Mouse (Mus musculus): ENCODE data around the gene Rrm2. TPM values are rescaled to one million over a fixed set of nuclear protein-coding genes. Genes with fewer than 3 reads are reported as not detected.
"Not testable (repeated sequence)": the region's sequence is repeated elsewhere in the genome, so short reads cannot be mapped to it uniquely, and the experiment has no call there.

Rrm2 gene
- polyA plus RNA-seq, 1 experiment = 54.8 TPM

GRCm38 (mm10) chr12:24683461-24683860 lies 24.6 kb upstream of the Rrm2 start:
- no peaks in the 10 kb centered on the region for H3K4me1 ChIP-seq (ENCODE audit: control insufficient read depth, insufficient read depth, low read length)
- no peak overlapping the region for H3K4me3 ChIP-seq (ENCODE audit: insufficient read depth, low read length)
- H3K27ac ChIP-seq (ENCODE audit: insufficient read depth, low read depth, low read length) = no peak overlapping the region
- TF ChIP-seq CTCF (IDR thresholded peaks at IDR 0.05; ENCODE audit: low read depth, low read length) (no peak), POLR2A (IDR thresholded peaks at IDR 0.05; ENCODE audit: borderline replicate concordance, low read depth, low read length) (no peak)

- TF ChIP-seq CTCF (IDR thresholded peaks at IDR 0.05; ENCODE audit: low read depth, low read length) (no peak), POLR2A (IDR thresholded peaks at IDR 0.05; ENCODE audit: borderline replicate concordance, low read depth, low read length) (no peak)
- Histone ChIP-seq H3K4me1 (ENCODE audit: control insufficient read depth, insufficient read depth, low read length) (no peaks in the 10 kb centered on the region), H3K4me3 (ENCODE audit: insufficient read depth, low read length) (no peak overlapping the region), H3K27ac (ENCODE audit: insufficient read depth, low read depth, low read length) (no peak overlapping the region)
Observed at GRCm38 (mm10) chr12:24686038-24686695, 21.9 kb upstream of the Rrm2 start.

GRCm38 (mm10) chr12:24686696-24687346 lies 21.2 kb upstream of the Rrm2 start:
- TF ChIP-seq CTCF (IDR thresholded peaks at IDR 0.05; ENCODE audit: low read depth, low read length) = no peak
- TF ChIP-seq POLR2A (IDR thresholded peaks at IDR 0.05; ENCODE audit: borderline replicate concordance, low read depth, low read length) = no peak
- H3K4me3 ChIP-seq (ENCODE audit: insufficient read depth, low read length) = no peak overlapping the region
- H3K27ac ChIP-seq (ENCODE audit: insufficient read depth, low read depth, low read length) = no peak overlapping the region
- no peaks in the 10 kb centered on the region for H3K4me1 ChIP-seq (ENCODE audit: control insufficient read depth, insufficient read depth, low read length)

GRCm38 (mm10) chr12:24690351-24690750 lies 17.7 kb upstream of the Rrm2 start:
- no peak for TF ChIP-seq CTCF (IDR thresholded peaks at IDR 0.05; ENCODE audit: low read depth, low read length)
- no peak for TF ChIP-seq POLR2A (IDR thresholded peaks at IDR 0.05; ENCODE audit: borderline replicate concordance, low read depth, low read length)
- Histone ChIP-seq H3K27ac (ENCODE audit: insufficient read depth, low read depth, low read length) (no peak overlapping the region), H3K4me1 (ENCODE audit: control insufficient read depth, insufficient read depth, low read length) (no peaks in the 10 kb centered on the region), H3K4me3 (ENCODE audit: insufficient read depth, low read length) (no peak overlapping the region)

- peak; percentile 87 for TF ChIP-seq CTCF (IDR thresholded peaks at IDR 0.05; ENCODE audit: low read depth, low read length)
- TF ChIP-seq POLR2A (IDR thresholded peaks at IDR 0.05; ENCODE audit: borderline replicate concordance, low read depth, low read length) = no peak
- no peaks in the 10 kb centered on the region for H3K4me1 ChIP-seq (ENCODE audit: control insufficient read depth, insufficient read depth, low read length)
- H3K27ac ChIP-seq (ENCODE audit: insufficient read depth, low read depth, low read length) = no peak overlapping the region
- no peak overlapping the region for H3K4me3 ChIP-seq (ENCODE audit: insufficient read depth, low read length)
Observed at GRCm38 (mm10) chr12:24696500-24697483, 11.2 kb upstream of the Rrm2 start.

GRCm38 (mm10) chr12:24697484-24698204 lies 10.4 kb upstream of the Rrm2 start:
- TF ChIP-seq CTCF (IDR thresholded peaks at IDR 0.05; ENCODE audit: low read depth, low read length) (no peak), POLR2A (IDR thresholded peaks at IDR 0.05; ENCODE audit: borderline replicate concordance, low read depth, low read length) (no peak)
- Histone ChIP-seq H3K4me3 (ENCODE audit: insufficient read depth, low read length) (no peak overlapping the region), H3K4me1 (ENCODE audit: control insufficient read depth, insufficient read depth, low read length) (no peaks in the 10 kb centered on the region)

GRCm38 (mm10) chr12:24698514-24698913 lies 9.5 kb upstream of the Rrm2 start:
- Histone ChIP-seq H3K4me3 (ENCODE audit: insufficient read depth, low read length) (no peak overlapping the region), H3K27ac (ENCODE audit: insufficient read depth, low read depth, low read length) (no peak overlapping the region), H3K4me1 (ENCODE audit: control insufficient read depth, insufficient read depth, low read length) (no peaks in the 10 kb centered on the region)
- no peak for TF ChIP-seq CTCF (IDR thresholded peaks at IDR 0.05; ENCODE audit: low read depth, low read length)
- no peak for TF ChIP-seq POLR2A (IDR thresholded peaks at IDR 0.05; ENCODE audit: borderline replicate concordance, low read depth, low read length)

More at GRCm38 (mm10) chr12:24697484-24698204, 10.4 kb upstream of the Rrm2 start:
- no peak overlapping the region for H3K27ac ChIP-seq (ENCODE audit: insufficient read depth, low read depth, low read length)

GRCm38 (mm10) chr12:24699578-24699977 lies 8.5 kb upstream of the Rrm2 start:
- Histone ChIP-seq H3K27ac (ENCODE audit: insufficient read depth, low read depth, low read length) (no peak overlapping the region), H3K4me1 (ENCODE audit: control insufficient read depth, insufficient read depth, low read length) (no peaks in the 10 kb centered on the region), H3K4me3 (ENCODE audit: insufficient read depth, low read length) (no peak overlapping the region)
- TF ChIP-seq POLR2A (IDR thresholded peaks at IDR 0.05; ENCODE audit: borderline replicate concordance, low read depth, low read length) (no peak), CTCF (IDR thresholded peaks at IDR 0.05; ENCODE audit: low read depth, low read length) (no peak)

GRCm38 (mm10) chr12:24701621-24702020 lies 6.4 kb upstream of the Rrm2 start:
- H3K4me1 ChIP-seq (ENCODE audit: control insufficient read depth, insufficient read depth, low read length); H3K27ac ChIP-seq (ENCODE audit: insufficient read depth, low read depth, low read length); H3K4me3 ChIP-seq (ENCODE audit: insufficient read depth, low read length): not testable (repeated sequence)

Data from bone marrow macrophage, adult 2 months (primary cell).